Mouse (Mus musculus): Measurements from ENCODE around the gene Aven.

- TF ChIP-seq POLR2A (IDR thresholded peaks at IDR 0.05; ENCODE audit: extremely low read depth, insufficient read depth, low read length), result no peak
- TF ChIP-seq CTCF (IDR thresholded peaks at IDR 0.05; ENCODE audit: extremely low read depth, insufficient read depth, low read length), result no peak
Observed at GRCm38 (mm10) chr2:112637206-112637605, 144.4 kb downstream of the Aven start.
